Mouse (Mus musculus) CH12.LX (cell line): ENCODE measurements around the gene Meis3. TPM values are rescaled to one million over a fixed set of nuclear protein-coding genes. Genes with fewer than 3 reads are reported as not detected.

Experiments
- DNase-seq: peaks from one replicate; pipeline ENCODE4 v3.0.0-alpha.2; 2013; ENCODE audit errors: extremely low read depth
- H3K27ac ChIP-seq: 2 replicates; pipeline ENCODE4 v1.5.1; 2012; ENCODE audit warnings: low read depth, mild to moderate bottlenecking, control low read depth, moderate library complexity; ENCODE audit not compliant: insufficient read depth
- H3K27me3 ChIP-seq: replicated peaks from 2 replicates; pipeline ENCODE3; 2012; ENCODE audit warnings: inconsistent platforms
- H3K36me3 ChIP-seq, 2 experiments: replicated peaks in 1 of 2; 2 replicates each; pipeline versions ENCODE3 to v1.6.1; 2012; ENCODE audit warnings: inconsistent platforms in 1 of 2, low read length in 1 of 2, mild to moderate bottlenecking in 1 of 2, mixed read lengths in 1 of 2, moderate library complexity in 1 of 2; ENCODE audit not compliant: control insufficient read depth in 1 of 2, insufficient read depth in 1 of 2
- H3K4me1 ChIP-seq, 2 experiments: 2 replicates each; pipeline ENCODE4 v1.6.1; 2012; ENCODE audit warnings: inconsistent platforms in 1 of 2, moderate library complexity in 1 of 2; ENCODE audit not compliant: insufficient read depth in 2 of 2, control insufficient read depth in 1 of 2
- H3K4me2 ChIP-seq: 2 replicates; pipeline ENCODE4 v1.6.1; 2012; ENCODE audit warnings: low read depth, mild to moderate bottlenecking, control low read depth; ENCODE audit not compliant: poor library complexity, insufficient read depth, severe bottlenecking
- H3K4me3 ChIP-seq, 3 experiments: fragments of 150-350 bp in 1 of 3; sonication (generic) in 1 of 3; replicated peaks in 1 of 3; 2 replicates each; pipeline versions ENCODE3 to v1.5.1; 2011 to 2012; ENCODE audit warnings: low read depth in 2 of 3, low read length in 2 of 3, mild to moderate bottlenecking in 2 of 3, moderate library complexity in 2 of 3, control low read depth in 1 of 3, improper control_type of control experiment in 1 of 3, inconsistent platforms in 1 of 3, mixed read lengths in 1 of 3; ENCODE audit not compliant: poor library complexity in 1 of 3
- H3K79me2 ChIP-seq: replicated peaks from 2 replicates; pipeline ENCODE4 v1.6.1; 2012; ENCODE audit warnings: mild to moderate bottlenecking, moderate library complexity; ENCODE audit not compliant: control insufficient read depth, poor library complexity, insufficient read depth, severe bottlenecking; ENCODE audit errors: extremely low read depth
- H3K9ac ChIP-seq: 2 replicates; pipeline ENCODE4 v1.6.1; 2012; ENCODE audit warnings: low read depth, mild to moderate bottlenecking, control low read depth, moderate library complexity; ENCODE audit not compliant: insufficient read depth
- H3K9me3 ChIP-seq: replicated peaks from 2 replicates; pipeline ENCODE3; 2012; ENCODE audit warnings: low read length, inconsistent platforms, mixed read lengths
- CHD1 ChIP-seq: IDR thresholded peaks from 2 replicates; pipeline ENCODE4 v1.6.1; 2012; ENCODE audit warnings: low read depth, low read length, improper control_type of control experiment, inconsistent platforms
- E2F4 ChIP-seq: IDR thresholded peaks from 2 replicates; pipeline ENCODE4 v1.6.1; 2011; ENCODE audit warnings: low read depth, low read length, improper control_type of control experiment; ENCODE audit not compliant: insufficient replicate concordance
- ELF1 ChIP-seq: IDR thresholded peaks from 2 replicates; pipeline ENCODE4 v1.6.1; 2014; ENCODE audit warnings: low read depth, mild to moderate bottlenecking, inconsistent platforms, low read length, improper control_type of control experiment
- GABPA ChIP-seq: IDR thresholded peaks from 2 replicates; pipeline ENCODE4 v1.6.1; 2012; ENCODE audit warnings: low read depth, low read length, improper control_type of control experiment, inconsistent platforms; ENCODE audit not compliant: insufficient replicate concordance
- IRF4 ChIP-seq: IDR thresholded peaks from 2 replicates; pipeline ENCODE4 v1.6.1; 2014; ENCODE audit warnings: low read depth, mild to moderate bottlenecking, inconsistent platforms, low read length, improper control_type of control experiment
- JUND ChIP-seq: conservative IDR thresholded peaks from 2 replicates; pipeline ENCODE4 v1.6.1; 2011; ENCODE audit warnings: low read depth, low read length, improper control_type of control experiment
- MAFK ChIP-seq: IDR thresholded peaks from 2 replicates; pipeline ENCODE4 v1.6.1; 2011; ENCODE audit warnings: low read length, improper control_type of control experiment; ENCODE audit not compliant: insufficient replicate concordance
- MAX ChIP-seq: IDR thresholded peaks from 2 replicates; pipeline ENCODE4 v1.6.1; 2011; ENCODE audit warnings: low read length, improper control_type of control experiment
- MAZ ChIP-seq: IDR thresholded peaks from 2 replicates; pipeline ENCODE4 v1.6.1; 2012; ENCODE audit warnings: low read depth, mild to moderate bottlenecking, inconsistent platforms, low read length, improper control_type of control experiment, moderate library complexity
- MYC ChIP-seq: IDR thresholded peaks from 2 replicates; pipeline ENCODE4 v1.6.1; 2011; ENCODE audit warnings: low read depth, mild to moderate bottlenecking, improper control_type of control experiment, low read length
- NELFE ChIP-seq: IDR thresholded peaks from 2 replicates; pipeline ENCODE4 v1.6.1; 2011; ENCODE audit warnings: low read depth, low read length, improper control_type of control experiment
- NRF1 ChIP-seq: IDR thresholded peaks from 2 replicates; pipeline ENCODE4 v1.6.1; 2014; ENCODE audit warnings: low read depth, mild to moderate bottlenecking, inconsistent platforms, low read length, improper control_type of control experiment, moderate library complexity
- PAX5 ChIP-seq: IDR thresholded peaks from 2 replicates; pipeline ENCODE4 v1.6.1; 2012; ENCODE audit warnings: low read length, inconsistent platforms, mixed read lengths
- POLR2A ChIP-seq: IDR thresholded peaks from 2 replicates; pipeline ENCODE4 v1.6.1; 2011; ENCODE audit warnings: low read depth, mild to moderate bottlenecking, improper control_type of control experiment, low read length
- SIN3A ChIP-seq: IDR thresholded peaks from 2 replicates; pipeline ENCODE4 v1.6.1; 2012; ENCODE audit warnings: low read length, improper control_type of control experiment, inconsistent platforms
- SMC3 ChIP-seq: IDR thresholded peaks from 2 replicates; pipeline ENCODE4 v1.6.1; 2011; ENCODE audit warnings: low read depth, low read length, improper control_type of control experiment
- TBP ChIP-seq: conservative IDR thresholded peaks from 2 replicates; pipeline ENCODE4 v1.6.1; 2011; ENCODE audit warnings: low read depth, low read length, improper control_type of control experiment
- TCF12 ChIP-seq: IDR thresholded peaks from 2 replicates; pipeline ENCODE4 v1.6.1; 2014; ENCODE audit warnings: low read depth, mild to moderate bottlenecking, inconsistent platforms, low read length, improper control_type of control experiment
- UBTF ChIP-seq: IDR thresholded peaks from 2 replicates; pipeline ENCODE4 v1.6.1; 2012; ENCODE audit warnings: low read depth, mild to moderate bottlenecking, inconsistent platforms, low read length, improper control_type of control experiment, moderate library complexity
- USF1 ChIP-seq: IDR thresholded peaks from 2 replicates; pipeline ENCODE4 v1.6.1; 2014; ENCODE audit warnings: low read depth, mild to moderate bottlenecking, inconsistent platforms, low read length, improper control_type of control experiment
- USF2 ChIP-seq: conservative IDR thresholded peaks from 2 replicates; pipeline ENCODE4 v1.6.1; 2011; ENCODE audit warnings: low read depth, low read length, improper control_type of control experiment
- ZC3H11A ChIP-seq: IDR thresholded peaks from 2 replicates; pipeline ENCODE4 v1.6.1; 2012; ENCODE audit warnings: low read depth, mild to moderate bottlenecking, inconsistent platforms, low read length, improper control_type of control experiment
- ZKSCAN1 ChIP-seq: IDR thresholded peaks from 2 replicates; pipeline ENCODE4 v1.6.1; 2012; ENCODE audit warnings: low read depth, inconsistent platforms, low read length, improper control_type of control experiment, borderline replicate concordance
- dilution Hi-C: fragments of 300-500 bp; cut with MboI; formaldehyde crosslinking; loops from 2 replicates; pipeline ENCODE4 v1.14.3; 2020; ENCODE audit warnings: low sequenced_read_pairs; ENCODE audit not compliant: extremely low pct_unique_long_range_greater_than_20kb, extremely low pct_ligation_motif_present
- in situ Hi-C: fragments of 300-500 bp; cut with MboI; formaldehyde crosslinking; loops from 3 replicates; pipeline ENCODE4 v1.14.3; 2019; ENCODE audit warnings: low sequenced_read_pairs, low pct_ligation_motif_present, low pct_unique_long_range_greater_than_20kb, mixed read lengths
- polyA plus RNA-seq: library from polyadenylated mRNA; unstranded; fragments of >175 nt; gene quantifications from 2 replicates; pipeline ENCODE4 v1.2.1, GENCODE M21; 2012; ENCODE audit warnings: low read depth; ENCODE audit not compliant: insufficient read length
- total RNA-seq, 2 experiments: library from RNA; depleted of rRNA; stranded (reverse); fragments of 300-350 nt in 1 of 2; fragments of >200 nt in 1 of 2; gene quantifications; 2 replicates each; pipeline ENCODE4 v1.2.3; 2012 to 2014

Meis3 gene
- total and polyA plus RNA-seq, 3 experiments = 7.9 to 11.8 (median 10.2) TPM

DNA sequence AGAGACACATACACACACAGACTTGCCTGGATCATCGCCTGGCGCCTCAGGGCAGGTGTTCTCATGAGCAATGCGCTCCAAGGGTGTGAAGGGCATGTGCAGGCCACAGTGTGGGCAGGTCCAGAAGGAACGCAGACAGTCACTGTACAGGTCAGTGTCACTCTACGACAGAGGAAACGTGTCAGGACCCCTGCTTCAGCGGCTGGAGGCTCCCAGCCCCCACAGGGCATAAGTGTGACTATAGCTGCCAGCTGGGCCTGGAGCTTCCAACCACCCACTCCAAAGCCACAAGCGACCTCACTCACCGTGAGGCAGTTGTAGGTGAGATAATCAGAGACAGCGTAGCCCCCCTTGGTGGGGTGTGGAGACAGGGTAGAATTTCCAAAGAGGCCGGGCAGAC lies 23.6 kb downstream of the Meis3 start:
- dilution Hi-C loops = no loop called here
- Histone ChIP-seq H3K27ac (no peak overlapping the region), H3K9ac (no peak overlapping the region), H3K36me3 (peaks cover 68 to 88% of the 10 kb centered on the region in 2 experiments), H3K4me1 (peaks cover 13 to 68% of the 10 kb centered on the region in 2 experiments), H3K79me2 (no peaks in the 10 kb centered on the region), H3K9me3 (no peaks in the 10 kb centered on the region), H3K4me3 (no peak overlapping the region), H3K27me3 (no peaks in the 10 kb centered on the region), H3K4me2 (no peak overlapping the region)
- in situ Hi-C loops = loop anchor here (10.0 kb wide), 1 partner anchor 56 kb away; the partner anchor contains the start of gene C5ar1
- TF ChIP-seq NRF1 (no peak), MAX (no peak), ZC3H11A (no peak), ELF1 (no peak), SMC3 (no peak), ZKSCAN1 (no peak), UBTF (no peak), MAFK (no peak), USF2 (no peak), GABPA (no peak), TBP (no peak), SIN3A (no peak), MAZ (no peak), E2F4 (no peak), POLR2A (no peak), USF1 (no peak), NELFE (no peak), MYC (no peak), IRF4 (no peak), CHD1 (no peak)
- no peak for DNase-seq

DNA sequence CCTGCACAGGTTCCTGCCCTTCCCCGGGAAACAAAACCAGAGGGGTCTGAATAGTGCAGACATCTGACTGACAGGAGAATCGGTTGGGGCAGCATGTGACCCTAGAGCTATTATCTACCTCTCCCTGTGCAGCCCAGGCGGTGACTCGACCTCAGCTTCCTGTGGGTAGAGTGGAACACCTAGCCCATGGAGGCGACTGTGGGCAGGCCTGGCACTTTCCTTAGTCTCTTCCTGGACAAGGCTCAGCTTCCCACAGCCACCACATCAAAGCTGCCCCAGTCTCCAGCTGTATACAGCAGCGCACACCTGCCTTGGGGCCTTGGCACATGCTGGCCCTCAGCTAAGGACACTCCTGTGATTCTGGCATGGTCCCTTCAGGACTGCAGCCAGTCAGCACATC lies 26.2 kb downstream of the Meis3 start:
- Histone ChIP-seq H3K27me3 (no peaks in the 10 kb centered on the region), H3K27ac (no peak overlapping the region), H3K9ac (no peak overlapping the region), H3K4me3 (no peak overlapping the region), H3K79me2 (no peaks in the 10 kb centered on the region), H3K9me3 (no peaks in the 10 kb centered on the region), H3K4me1 (peaks cover 17 to 86% of the 10 kb centered on the region in 2 experiments), H3K4me2 (no peak overlapping the region), H3K36me3 (peaks cover 79 to 98% of the 10 kb centered on the region in 2 experiments)
- dilution Hi-C loops (no loop called here), in situ Hi-C loops (no loop called here)
- no peak for TF ChIP-seq IRF4
- TF ChIP-seq E2F4 = no peak
- TF ChIP-seq GABPA = no peak
- TF ChIP-seq USF2 = no peak
- no peak for TF ChIP-seq USF1
- TF ChIP-seq PAX5 = no peak
- no peak for TF ChIP-seq MAZ
- no peak for TF ChIP-seq JUND
- TF ChIP-seq TCF12 = no peak
- no peak for DNase-seq
